Mouse (Mus musculus) ES-E14 (cell line): ENCODE data around the gene Il13. TPM values are rescaled to one million over a fixed set of nuclear protein-coding genes. Genes with fewer than 3 reads are reported as not detected.

Source experiments
- DNase-seq: peaks from one replicate; pipeline ENCODE4 v3.0.0-alpha.2; 2013; ENCODE audit warnings: low read depth, low spot score
- H3K27ac ChIP-seq: 2 replicates; pipeline ENCODE4 v1.5.1; 2012; ENCODE audit warnings: low read depth, mild to moderate bottlenecking, low read length, moderate library complexity, mixed read lengths; ENCODE audit not compliant: poor library complexity, insufficient read depth, severe bottlenecking
- H3K36me3 ChIP-seq: 2 replicates; pipeline ENCODE4 v1.6.1; 2012; ENCODE audit warnings: mild to moderate bottlenecking, low read length, moderate library complexity, mixed read lengths; ENCODE audit not compliant: control insufficient read depth, poor library complexity, insufficient read depth, severe bottlenecking
- H3K4me1 ChIP-seq, 2 experiments: fragments of 150-350 bp in 1 of 2; sonication (generic) in 1 of 2; 2 replicates each; pipeline ENCODE4 v1.6.1; 2012; ENCODE audit warnings: low read length in 2 of 2, mild to moderate bottlenecking in 1 of 2, mixed read lengths in 1 of 2; ENCODE audit not compliant: control insufficient read depth in 2 of 2, insufficient read depth in 2 of 2, poor library complexity in 1 of 2
- H3K4me3 ChIP-seq, 2 experiments: fragments of 150-350 bp in 1 of 2; sonication (generic) in 1 of 2; 2 replicates each; pipeline ENCODE4 v1.5.1; 2012; ENCODE audit warnings: low read length in 2 of 2, low read depth in 1 of 2, mild to moderate bottlenecking in 1 of 2, mixed read lengths in 1 of 2; ENCODE audit not compliant: insufficient read depth in 1 of 2, poor library complexity in 1 of 2, severe bottlenecking in 1 of 2
- H3K9ac ChIP-seq: 2 replicates; pipeline ENCODE4 v1.6.1; 2012; ENCODE audit warnings: low read depth, mild to moderate bottlenecking, low read length, mixed read lengths; ENCODE audit not compliant: poor library complexity, insufficient read depth, severe bottlenecking
- H3K9me3 ChIP-seq: fragments of 150-350 bp; sonication (generic); 2 replicates; pipeline ENCODE4 v1.6.1; 2012; ENCODE audit warnings: low read depth, mild to moderate bottlenecking, low read length; ENCODE audit not compliant: control insufficient read depth, insufficient read depth
- CHD2 ChIP-seq: IDR thresholded peaks from 2 replicates; pipeline ENCODE4 v1.6.1; 2014; ENCODE audit warnings: mild to moderate bottlenecking, low read depth, low read length, inconsistent platforms
- HCFC1 ChIP-seq: IDR thresholded peaks from 2 replicates; pipeline ENCODE4 v1.6.1; 2012; ENCODE audit warnings: low read length, inconsistent platforms, borderline replicate concordance; ENCODE audit not compliant: insufficient read depth
- MAFK ChIP-seq: IDR thresholded peaks from 2 replicates; pipeline ENCODE4 v1.6.1; 2014; ENCODE audit warnings: mild to moderate bottlenecking, low read depth, low read length, inconsistent platforms; ENCODE audit not compliant: insufficient read depth
- ZC3H11A ChIP-seq: IDR thresholded peaks from 2 replicates; pipeline ENCODE4 v1.6.1; 2012; ENCODE audit warnings: low read depth, mild to moderate bottlenecking, inconsistent platforms, low read length, borderline replicate concordance
- ZNF384 ChIP-seq: IDR thresholded peaks from 2 replicates; pipeline ENCODE4 v1.6.1; 2012; ENCODE audit warnings: low read depth, low read length, inconsistent platforms
- in situ Hi-C, 2 experiments: fragments of 600-800 bp; cut with MboI; formaldehyde crosslinking; loops; one replicate each; pipeline ENCODE4 v1.15.1; 2025; ENCODE audit warnings: low sequenced_read_pairs in 2 of 2, inconsistent platforms in 1 of 2; ENCODE audit not compliant: unreplicated experiment in 2 of 2
- total RNA-seq: library from RNA; depleted of rRNA; stranded (reverse); fragments of 300-350 nt; gene quantifications from 2 replicates; pipeline ENCODE4 v1.2.3, GENCODE M21; 2012

The Il13 gene
- total RNA-seq, 1 experiment: not detected

DNA sequence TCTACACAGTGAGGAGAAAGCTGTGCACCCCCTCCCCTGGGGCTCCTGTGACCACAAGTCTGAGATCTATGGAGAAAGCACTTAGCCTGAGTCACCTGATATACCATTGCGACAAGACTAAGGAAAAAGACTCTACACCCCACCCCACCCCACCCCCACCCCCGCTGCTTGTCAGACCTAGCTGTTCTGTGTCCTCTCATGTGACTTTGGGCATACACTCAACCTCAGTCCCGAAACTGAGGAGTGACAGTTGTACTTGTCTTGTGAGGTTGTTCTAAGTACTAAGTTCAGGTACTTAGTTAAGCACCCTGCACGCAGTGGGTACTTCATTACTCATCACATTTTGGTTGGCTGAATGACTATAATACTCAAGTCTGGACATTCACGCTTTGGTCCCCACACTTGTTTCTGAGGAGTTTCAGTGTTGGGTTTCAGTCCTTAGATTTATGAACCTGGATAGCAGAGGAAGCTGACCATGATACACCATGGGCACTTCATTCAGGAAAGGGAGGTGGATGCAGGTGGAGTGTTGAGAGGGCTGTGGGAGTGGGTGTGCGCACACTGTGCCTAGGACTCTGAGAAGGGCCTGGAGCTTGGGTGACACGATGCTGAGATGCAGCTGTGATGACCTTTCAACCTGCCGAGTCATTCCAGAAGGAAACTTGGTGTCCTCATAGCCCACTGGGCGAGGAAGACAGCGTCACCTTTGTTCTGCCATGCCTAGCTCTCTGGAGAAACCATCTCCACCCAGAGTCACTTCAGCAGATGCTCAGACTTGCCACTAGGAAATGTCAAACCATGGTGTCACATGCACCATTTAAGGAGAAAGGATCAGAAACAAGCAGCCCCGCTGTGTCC is 12.7 kb downstream of the Il13 start:
- Histone ChIP-seq H3K4me3 (no peak overlapping the region), H3K9ac (no peak overlapping the region), H3K27ac (no peak overlapping the region), H3K4me1 (no peaks in the 10 kb centered on the region; a peak in 1 of 4 replicates), H3K36me3 (no peaks in the 10 kb centered on the region), H3K9me3 (no peaks in the 10 kb centered on the region)
- TF ChIP-seq MAFK (no peak), CHD2 (no peak), ZC3H11A (no peak), HCFC1 (no peak), ZNF384 (no peak)
- in situ Hi-C loops: no loop called here
- DNase-seq: no peak

- no peak for TF ChIP-seq HCFC1
- TF ChIP-seq ZC3H11A: no peak
- no peak for TF ChIP-seq MAFK
- no peak for TF ChIP-seq ZNF384
- TF ChIP-seq CHD2: no peak
- H3K27ac ChIP-seq: no peak overlapping the region
Measured at GRCm38 (mm10) chr11:53620094-53620493, 14.4 kb downstream of the Il13 start.

DNA sequence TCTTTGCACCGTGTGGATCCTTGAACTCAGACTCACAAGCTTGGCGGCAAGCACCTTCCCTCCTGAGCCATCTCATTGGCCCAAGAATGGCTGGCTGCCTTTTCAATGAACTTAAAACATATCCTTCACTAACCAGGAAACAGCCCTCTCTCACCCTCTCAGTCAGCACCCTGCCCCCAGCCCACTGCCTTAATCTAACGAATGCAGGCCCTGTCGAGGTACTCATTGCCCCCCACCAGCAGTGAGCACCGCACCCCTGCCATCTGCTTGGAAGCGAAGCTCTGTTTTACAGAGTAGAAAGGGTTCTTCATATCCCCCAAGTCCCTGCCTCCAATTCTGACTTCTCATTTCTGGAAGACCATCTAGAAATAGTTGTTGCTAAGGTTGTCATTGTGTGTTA is 15.1 kb downstream of the Il13 start:
- Histone ChIP-seq H3K9ac (no peak overlapping the region), H3K4me1 (no peaks in the 10 kb centered on the region; a peak in 1 of 4 replicates), H3K4me3 (no peak overlapping the region), H3K27ac (no peak overlapping the region), H3K36me3 (no peaks in the 10 kb centered on the region), H3K9me3 (no peaks in the 10 kb centered on the region)
- in situ Hi-C loops: no loop called here
- DNase-seq: no peak
- TF ChIP-seq CHD2: no peak
- TF ChIP-seq ZNF384: no peak
- no peak for TF ChIP-seq MAFK
- no peak for TF ChIP-seq HCFC1
- TF ChIP-seq ZC3H11A: no peak

More at GRCm38 (mm10) chr11:53620094-53620493, 14.4 kb downstream of the Il13 start:
- H3K36me3 ChIP-seq: no peaks in the 10 kb centered on the region
- H3K4me3 ChIP-seq: no peak overlapping the region
- no peak overlapping the region for H3K9ac ChIP-seq
- H3K4me1 ChIP-seq: no peaks in the 10 kb centered on the region; a peak in 1 of 4 replicates
- in situ Hi-C loops: no loop called here
- no peaks in the 10 kb centered on the region for H3K9me3 ChIP-seq
- DNase-seq: no peak

DNA sequence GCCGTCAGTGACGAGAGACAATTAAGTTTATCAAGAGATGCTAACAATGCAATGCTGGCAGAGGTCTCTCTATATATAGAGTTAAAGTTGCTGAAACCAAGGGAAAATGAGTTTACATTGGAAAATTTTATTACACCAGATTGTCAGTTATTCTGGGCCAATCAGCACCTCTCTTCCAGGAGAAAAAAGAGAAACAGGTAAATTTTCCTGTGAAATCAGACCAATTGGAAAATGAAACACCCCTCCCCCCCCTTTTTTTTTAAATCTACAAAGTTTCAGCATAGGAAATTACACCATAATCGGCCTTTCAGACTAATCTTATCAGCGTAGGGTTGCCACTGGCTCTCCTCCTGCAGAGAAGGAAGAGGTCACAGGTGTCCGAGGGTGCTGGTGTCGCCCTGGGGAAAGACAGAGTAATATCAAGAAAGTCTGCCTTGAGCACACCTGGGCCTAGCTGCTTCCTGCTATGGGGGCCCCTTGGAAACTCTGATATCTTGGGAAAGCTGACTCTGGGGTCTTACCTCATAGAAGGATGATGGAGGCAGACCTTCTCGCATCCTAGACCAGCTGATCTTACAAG is 15.8 kb downstream of the Il13 start, which contains the start of gene Il4:
Gene Il4 (minus strand): TSS at position 51 of the 580 bp plus-strand sequence.
- TF ChIP-seq HCFC1 (no peak), ZC3H11A (no peak), CHD2 (no peak), ZNF384 (no peak), MAFK (no peak)
- Histone ChIP-seq H3K36me3 (no peaks in the 10 kb centered on the region), H3K9me3 (no peaks in the 10 kb centered on the region), H3K9ac (no peak within 1 kb of the TSS), H3K4me1 (no peaks in the 10 kb centered on the region; a peak in 1 of 4 replicates), H3K27ac (no peak within 1 kb of the TSS), H3K4me3 (no peak within 1 kb of the TSS)
- no peak for DNase-seq
- in situ Hi-C loops: no loop called here
